Mouse (Mus musculus): ENCODE data around the gene Lsm14a. TPM values are rescaled to one million over a fixed set of nuclear protein-coding genes. Genes with fewer than 3 reads are reported as not detected.
A peak's percentile ranks its signal among the peaks of the same experiment; 100 is the strongest.

Lsm14a gene
- 41.8 and 50.4 TPM in 2 replicates for total RNA-seq (2014; rRNA removed)
- polyA plus RNA-seq (2015; fragmentation: Nextera tagmentation; extraction: Ambion mirVana) = 35.6 and 39.0 TPM in 2 replicates

GRCm38 (mm10) chr7:34393215-34393614 lies at the start of gene Lsm14a:
TSS of gene Lsm14a (minus strand) at chr7:34393315.
- TF ChIP-seq CTCF (IDR thresholded peaks at IDR 0.05) = no peak
- no peak within 1 kb of the TSS for H3K9ac ChIP-seq (replicated peaks; ENCODE audit: low read length, poor library complexity, severe bottlenecking)
- no peak within 1 kb of the TSS for H3K27ac ChIP-seq (ENCODE audit: low read depth, low read length)
- H3K4me1 ChIP-seq (ENCODE audit: insufficient read depth, low read length) = peaks cover 7% of the 10 kb centered on the region; the same call in 1 of the 2 replicates
- no peaks in the 10 kb centered on the region for H3K36me3 ChIP-seq (ENCODE audit: insufficient read depth, low read length)
- no peaks in the 10 kb centered on the region for H3K9me3 ChIP-seq (ENCODE audit: low read length)
- H3K4me2 ChIP-seq (ENCODE audit: low read depth, low read length, poor library complexity, severe bottlenecking) = no peak within 1 kb of the TSS
- ATAC-seq (ENCODE audit: low FRiP score) = no peak
- H3K4me3 ChIP-seq (ENCODE audit: low read depth, low read length) = no peak within 1 kb of the TSS
- H3K27me3 ChIP-seq (ENCODE audit: insufficient read depth, low read length) = no peaks in the 10 kb centered on the region
- no peak for DNase-seq (ENCODE audit: low spot score)

GRCm38 (mm10) chr7:34438903-34439302 lies 45.8 kb upstream of the Lsm14a start:
- 28% methylated on average over 6 of the region's 6 CpGs for WGBS
- TF ChIP-seq CTCF (IDR thresholded peaks at IDR 0.05) = peak; percentile 82

GRCm38 (mm10) chr7:34433597-34433996 lies 40.5 kb upstream of the Lsm14a start:
- no peak overlapping the region for H3K27ac ChIP-seq (ENCODE audit: low read depth, low read length)

More at GRCm38 (mm10) chr7:34438903-34439302, 45.8 kb upstream of the Lsm14a start:
- H3K36me3 ChIP-seq (ENCODE audit: insufficient read depth, low read length) = no peaks in the 10 kb centered on the region
- no peaks in the 10 kb centered on the region for H3K27me3 ChIP-seq (ENCODE audit: insufficient read depth, low read length)
- ATAC-seq (ENCODE audit: low FRiP score) (no peak), DNase-seq (ENCODE audit: low spot score) (peak; percentile 81)
- no peaks in the 10 kb centered on the region for H3K9me3 ChIP-seq (ENCODE audit: low read length)
- no peak overlapping the region for H3K4me3 ChIP-seq (ENCODE audit: low read depth, low read length)
- H3K4me2 ChIP-seq (ENCODE audit: low read depth, low read length, poor library complexity, severe bottlenecking) = no peak overlapping the region
- no peak overlapping the region for H3K27ac ChIP-seq (ENCODE audit: low read depth, low read length)
- no peak overlapping the region for H3K9ac ChIP-seq (replicated peaks; ENCODE audit: low read length, poor library complexity, severe bottlenecking)
- no peaks in the 10 kb centered on the region for H3K4me1 ChIP-seq (ENCODE audit: insufficient read depth, low read length)

GRCm38 (mm10) chr7:34421201-34421600 lies 28.1 kb upstream of the Lsm14a start:
- Histone ChIP-seq H3K36me3 (ENCODE audit: insufficient read depth, low read length) (no peaks in the 10 kb centered on the region), H3K27ac (ENCODE audit: low read depth, low read length) (no peak overlapping the region), H3K4me3 (ENCODE audit: low read depth, low read length) (no peak overlapping the region), H3K9me3 (ENCODE audit: low read length) (no peaks in the 10 kb centered on the region), H3K4me2 (ENCODE audit: low read depth, low read length, poor library complexity, severe bottlenecking) (no peak overlapping the region), H3K9ac (replicated peaks; ENCODE audit: low read length, poor library complexity, severe bottlenecking) (no peak overlapping the region), H3K4me1 (ENCODE audit: insufficient read depth, low read length) (no peaks in the 10 kb centered on the region), H3K27me3 (ENCODE audit: insufficient read depth, low read length) (no peaks in the 10 kb centered on the region)
- 84% methylated on average over 2 of the region's 2 CpGs for WGBS
- no peak for ATAC-seq (ENCODE audit: low FRiP score)
- DNase-seq (ENCODE audit: low spot score) = no peak
- TF ChIP-seq CTCF (IDR thresholded peaks at IDR 0.05) = no peak

More at GRCm38 (mm10) chr7:34433597-34433996, 40.5 kb upstream of the Lsm14a start:
- Histone ChIP-seq H3K4me2 (ENCODE audit: low read depth, low read length, poor library complexity, severe bottlenecking) (no peak overlapping the region), H3K4me3 (ENCODE audit: low read depth, low read length) (no peak overlapping the region), H3K9ac (replicated peaks; ENCODE audit: low read length, poor library complexity, severe bottlenecking) (no peak overlapping the region), H3K36me3 (ENCODE audit: insufficient read depth, low read length) (no peaks in the 10 kb centered on the region), H3K27me3 (ENCODE audit: insufficient read depth, low read length) (no peaks in the 10 kb centered on the region), H3K9me3 (ENCODE audit: low read length) (no peaks in the 10 kb centered on the region), H3K4me1 (ENCODE audit: insufficient read depth, low read length) (no peaks in the 10 kb centered on the region)
- DNase-seq (ENCODE audit: low spot score) (no peak), ATAC-seq (ENCODE audit: low FRiP score) (no peak)
- WGBS = 83% methylated on average over 1 of the region's 1 CpGs
- peak; percentile 31 for TF ChIP-seq CTCF (IDR thresholded peaks at IDR 0.05)

GRCm38 (mm10) chr7:34407492-34407891 lies 14.4 kb upstream of the Lsm14a start:
- Histone ChIP-seq H3K4me3 (ENCODE audit: low read depth, low read length) (no peak overlapping the region), H3K4me1 (ENCODE audit: insufficient read depth, low read length) (no peaks in the 10 kb centered on the region), H3K4me2 (ENCODE audit: low read depth, low read length, poor library complexity, severe bottlenecking) (peak overlapping the region; percentile 21; the same call in 1 of the 2 replicates), H3K36me3 (ENCODE audit: insufficient read depth, low read length) (no peaks in the 10 kb centered on the region), H3K27me3 (ENCODE audit: insufficient read depth, low read length) (no peaks in the 10 kb centered on the region), H3K9ac (replicated peaks; ENCODE audit: low read length, poor library complexity, severe bottlenecking) (no peak overlapping the region), H3K27ac (ENCODE audit: low read depth, low read length) (no peak overlapping the region), H3K9me3 (ENCODE audit: low read length) (no peaks in the 10 kb centered on the region)
- peak; percentile 49; the same call in 1 of the 2 replicates for ATAC-seq (ENCODE audit: low FRiP score)
- peak; percentile 99 for TF ChIP-seq CTCF (IDR thresholded peaks at IDR 0.05)
- DNase-seq (ENCODE audit: low spot score) = peak; percentile 77
- 9% methylated on average over 8 of the region's 8 CpGs for WGBS

- Histone ChIP-seq H3K4me2 (ENCODE audit: low read depth, low read length, poor library complexity, severe bottlenecking) (no peak overlapping the region), H3K4me3 (ENCODE audit: low read depth, low read length) (no peak overlapping the region), H3K27ac (ENCODE audit: low read depth, low read length) (no peak overlapping the region), H3K36me3 (ENCODE audit: insufficient read depth, low read length) (no peaks in the 10 kb centered on the region), H3K4me1 (ENCODE audit: insufficient read depth, low read length) (no peaks in the 10 kb centered on the region), H3K9ac (replicated peaks; ENCODE audit: low read length, poor library complexity, severe bottlenecking) (no peak overlapping the region), H3K9me3 (ENCODE audit: low read length) (no peaks in the 10 kb centered on the region), H3K27me3 (ENCODE audit: insufficient read depth, low read length) (no peaks in the 10 kb centered on the region)
- WGBS = 71% methylated on average over 11 of the region's 11 CpGs
- ATAC-seq (ENCODE audit: low FRiP score) = no peak
- no peak for TF ChIP-seq CTCF (IDR thresholded peaks at IDR 0.05)
- DNase-seq (ENCODE audit: low spot score) = no peak
These were observed 10.8 kb upstream of the Lsm14a start for GRCm38 (mm10) chr7:34403876-34404275.
